Mouse (Mus musculus) forebrain, postnatal 0 days (tissue): ENCODE data around the gene Agfg1. TPM values are rescaled to one million over a fixed set of nuclear protein-coding genes. Genes with fewer than 3 reads are reported as not detected.
A peak's percentile ranks its signal among the peaks of the same experiment; 100 is the strongest.

ENCODE experiments used
- ATAC-seq: fragments of 200-750 bp; cut with Nextera tagmentation; 2 replicates; pipeline ENCODE4 v1.8.0; 2017; ENCODE audit warnings: mild to moderate bottlenecking, moderate library complexity
- DNase-seq: peaks from one replicate; pipeline ENCODE4 v3.0.0-alpha.2; 2015
- H3K27ac ChIP-seq: fragments of 300-500 bp; sonication (generic); 2 replicates; pipeline ENCODE4 v1.5.1; 2014; ENCODE audit warnings: low read depth, mild to moderate bottlenecking, antibody characterized with exemption, low read length, moderate library complexity, mixed read lengths
- H3K27me3 ChIP-seq: fragments of 300-500 bp; sonication (generic); 2 replicates; pipeline ENCODE4 v1.6.1; 2014; ENCODE audit warnings: mild to moderate bottlenecking, low read length, mixed read lengths; ENCODE audit not compliant: insufficient read depth
- H3K36me3 ChIP-seq: fragments of 300-500 bp; sonication (generic); 2 replicates; pipeline ENCODE4 v1.6.1; 2014; ENCODE audit warnings: mild to moderate bottlenecking, moderate library complexity; ENCODE audit not compliant: insufficient read depth
- H3K4me1 ChIP-seq: fragments of 300-500 bp; sonication (generic); 2 replicates; pipeline ENCODE4 v1.6.1; 2014; ENCODE audit warnings: antibody characterized with exemption; ENCODE audit not compliant: insufficient read depth
- H3K4me2 ChIP-seq: fragments of 300-500 bp; sonication (generic); 2 replicates; pipeline ENCODE4 v1.6.1; 2014; ENCODE audit warnings: low read depth, mild to moderate bottlenecking, moderate library complexity
- H3K4me3 ChIP-seq: fragments of 300-500 bp; sonication (generic); 2 replicates; pipeline ENCODE4 v1.5.1; 2014; ENCODE audit warnings: low read depth, low read length, mixed read lengths
- H3K9ac ChIP-seq: fragments of 300-500 bp; sonication (generic); 2 replicates; pipeline ENCODE4 v1.6.1; 2014; ENCODE audit warnings: mild to moderate bottlenecking
- H3K9me3 ChIP-seq: fragments of 300-500 bp; sonication (generic); 2 replicates; pipeline ENCODE4 v1.6.1; 2016; ENCODE audit warnings: low read length
- CTCF ChIP-seq: sonication (generic); IDR thresholded peaks from 2 replicates; pipeline ENCODE4 v1.5.1; 2016; ENCODE audit warnings: antibody characterized with exemption, control low read depth, low read depth
- WGBS: fragments of 180-500 bp; shearing (Covaris S2); extraction: QIAGEN DNeasy Blood & Tissue Kit; methylation state at CpG from one replicate; pipeline ENCODE4 v1.1.7; 2014; 5-methylcytosine and 5-hydroxymethylcytosine counted together
- polyA plus RNA-seq: library from polyadenylated mRNA; unstranded; fragments of >200 nt; fragmentation: Nextera tagmentation; extraction: Ambion mirVana; gene quantifications from 2 replicates; pipeline ENCODE4 v1.2.1, GENCODE M21; 2015
- total RNA-seq: library from RNA; depleted of rRNA; stranded (reverse); fragments of >200 nt; gene quantifications from 2 replicates; pipeline ENCODE4 v1.2.3, GENCODE M21; 2014; rRNA removed

Agfg1 gene
- total RNA-seq = 104 and 114 TPM in 2 replicates
- polyA plus RNA-seq = 19.4 and 22.2 TPM in 2 replicates

DNA sequence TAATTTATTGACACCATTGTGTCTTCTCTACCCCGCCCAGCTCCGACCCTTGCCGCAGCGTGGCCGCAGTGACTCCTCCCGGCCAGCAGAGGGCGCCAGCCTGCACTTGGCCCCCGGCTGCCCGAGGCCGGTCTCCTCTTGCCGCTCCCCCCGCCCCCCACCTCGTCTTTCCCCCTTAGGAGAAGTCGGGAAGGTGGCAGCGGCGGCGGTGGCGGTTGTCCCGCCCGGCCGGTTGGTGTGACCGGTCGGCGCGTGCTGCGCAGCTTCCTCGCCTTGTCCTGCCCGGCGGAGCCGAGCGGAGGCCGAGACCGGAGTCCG is at the start of gene Agfg1:
TSS of gene Agfg1 (plus strand) at position 188 of the 318 bp plus-strand sequence.
- Histone ChIP-seq H3K9ac (peak within 1 kb of the TSS; percentile 96), H3K27ac (peak within 1 kb of the TSS; percentile 86), H3K9me3 (no peaks in the 10 kb centered on the region), H3K27me3 (no peaks in the 10 kb centered on the region), H3K36me3 (no peaks in the 10 kb centered on the region), H3K4me3 (peak within 1 kb of the TSS; percentile 99), H3K4me2 (peak within 1 kb of the TSS; percentile 81), H3K4me1 (peaks cover 14% of the 10 kb centered on the region)
- ATAC-seq (peak; percentile 95), DNase-seq (peak; percentile 96)
- under 1% methylated on average over 33 of the region's 34 CpGs for WGBS
- peak; percentile 98 for TF ChIP-seq CTCF

DNA sequence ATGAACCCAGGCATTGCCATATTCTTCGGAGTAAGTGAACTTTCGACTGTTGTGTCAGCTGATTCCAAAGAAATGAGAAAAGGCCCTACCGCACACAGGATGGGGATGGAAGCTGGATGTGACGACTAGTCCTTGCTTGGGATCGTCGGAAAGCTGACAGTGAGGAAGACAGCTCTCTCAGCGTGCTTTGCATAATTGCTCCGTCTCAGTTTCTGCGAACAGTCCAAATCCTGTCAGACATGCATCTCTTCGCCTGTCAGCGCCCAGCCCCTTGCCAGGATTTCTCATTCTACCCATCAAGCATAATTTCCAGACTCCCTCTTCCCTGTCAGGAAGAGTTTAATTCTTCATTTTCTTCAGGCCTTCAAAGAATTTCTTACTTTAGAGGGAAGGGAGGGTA is 48.2 kb upstream of the Agfg1 start:
- Histone ChIP-seq H3K4me3 (no peak overlapping the region), H3K9me3 (no peaks in the 10 kb centered on the region), H3K27me3 (no peaks in the 10 kb centered on the region), H3K4me2 (no peak overlapping the region), H3K9ac (no peak overlapping the region), H3K4me1 (0 out of 2 replicates have a peak, but pooled peaks cover 4% of the 10 kb centered on the region), H3K36me3 (no peaks in the 10 kb centered on the region), H3K27ac (no peak overlapping the region)
- TF ChIP-seq CTCF = no peak
- 52% methylated on average over 11 of the region's 11 CpGs for WGBS
- peak; percentile 75 for DNase-seq
- ATAC-seq = peak; percentile 70

DNA sequence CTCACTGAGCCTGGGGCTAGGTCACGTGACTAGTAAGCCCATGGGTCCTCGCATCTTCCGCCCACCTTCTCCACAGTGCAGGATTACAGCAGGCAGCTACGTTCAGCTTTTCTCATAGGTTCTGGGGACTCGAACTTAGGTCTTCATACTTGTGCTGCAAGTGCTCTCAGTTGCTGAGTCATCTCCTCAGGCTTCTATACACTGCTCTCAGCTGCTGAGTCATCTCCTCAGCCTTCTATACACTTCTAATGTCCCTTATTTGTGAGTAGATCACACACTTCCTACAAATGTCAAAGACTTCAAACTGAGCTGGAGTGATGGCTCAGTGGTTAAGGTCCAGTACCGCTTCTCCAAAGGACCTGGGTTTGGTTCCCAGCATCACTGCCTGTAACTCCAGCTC is 47.0 kb upstream of the Agfg1 start:
- DNase-seq = no peak
- no peaks in the 10 kb centered on the region for H3K27me3 ChIP-seq
- no peaks in the 10 kb centered on the region for H3K9me3 ChIP-seq
- no peak overlapping the region; the same call in 1 of the 2 replicates for H3K27ac ChIP-seq
- no peak overlapping the region for H3K4me2 ChIP-seq
- H3K4me1 ChIP-seq = 0 out of 2 replicates have a peak, but pooled peaks cover 4% of the 10 kb centered on the region
- no peak overlapping the region for H3K4me3 ChIP-seq
- 94% methylated on average over 6 of the region's 6 CpGs for WGBS
- no peak overlapping the region for H3K9ac ChIP-seq
- no peak for ATAC-seq
- H3K36me3 ChIP-seq = no peaks in the 10 kb centered on the region
- TF ChIP-seq CTCF = no peak

DNA sequence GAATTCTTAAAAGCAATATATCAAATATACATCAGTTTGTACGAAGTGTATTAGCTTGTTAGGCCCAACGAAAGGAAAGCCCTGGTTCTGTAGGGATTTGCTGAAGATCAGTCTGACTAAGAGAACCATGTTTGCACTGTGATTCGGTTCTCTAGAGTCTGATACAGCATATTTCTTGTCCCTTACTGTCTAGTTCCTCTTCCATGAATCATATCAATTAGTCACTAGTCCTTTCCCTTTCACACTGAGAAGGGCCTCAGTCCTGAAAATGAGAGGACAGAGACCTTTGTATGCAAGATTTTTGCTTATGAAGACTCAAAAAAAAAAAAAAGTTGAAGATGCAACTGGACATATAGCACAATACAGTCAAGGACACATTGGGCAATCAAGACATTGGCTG is 46.2 kb upstream of the Agfg1 start:
- Histone ChIP-seq H3K27me3 (no peaks in the 10 kb centered on the region), H3K4me2 (no peak overlapping the region), H3K36me3 (no peaks in the 10 kb centered on the region), H3K9ac (no peak overlapping the region), H3K4me1 (0 out of 2 replicates have a peak, but pooled peaks cover 4% of the 10 kb centered on the region), H3K4me3 (no peak overlapping the region), H3K27ac (no peak overlapping the region), H3K9me3 (no peaks in the 10 kb centered on the region)
- no peak for ATAC-seq
- WGBS = 85% methylated on average over 3 of the region's 3 CpGs
- TF ChIP-seq CTCF = no peak
- no peak for DNase-seq

DNA sequence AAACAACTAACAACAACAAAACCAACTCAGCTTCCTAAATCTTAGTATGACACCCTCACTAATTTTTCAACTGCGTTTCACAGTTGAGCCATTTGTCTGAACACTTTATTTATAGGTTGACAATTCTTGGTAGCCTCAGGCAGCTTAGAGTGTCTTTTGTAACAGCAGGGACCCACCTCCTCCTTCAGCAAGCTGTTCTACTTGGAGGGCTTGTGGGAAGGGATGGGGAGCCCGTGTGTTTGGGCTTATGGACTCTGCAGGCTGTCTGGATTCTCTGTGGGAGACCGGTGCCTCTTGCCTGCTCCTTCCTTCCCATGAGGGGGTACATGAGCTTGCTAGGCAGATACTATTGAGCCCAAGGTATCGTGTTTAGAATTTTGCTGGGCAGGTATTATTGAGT is 45.3 kb upstream of the Agfg1 start:
- Histone ChIP-seq H3K4me2 (no peak overlapping the region), H3K4me3 (no peak overlapping the region), H3K27ac (no peak overlapping the region), H3K9ac (no peak overlapping the region), H3K4me1 (0 out of 2 replicates have a peak, but pooled peaks cover 4% of the 10 kb centered on the region), H3K27me3 (no peaks in the 10 kb centered on the region), H3K36me3 (no peaks in the 10 kb centered on the region), H3K9me3 (no peaks in the 10 kb centered on the region)
- TF ChIP-seq CTCF = no peak
- DNase-seq = peak; percentile 65
- 40% methylated on average over 4 of the region's 4 CpGs for WGBS
- ATAC-seq = peak; percentile 82

DNA sequence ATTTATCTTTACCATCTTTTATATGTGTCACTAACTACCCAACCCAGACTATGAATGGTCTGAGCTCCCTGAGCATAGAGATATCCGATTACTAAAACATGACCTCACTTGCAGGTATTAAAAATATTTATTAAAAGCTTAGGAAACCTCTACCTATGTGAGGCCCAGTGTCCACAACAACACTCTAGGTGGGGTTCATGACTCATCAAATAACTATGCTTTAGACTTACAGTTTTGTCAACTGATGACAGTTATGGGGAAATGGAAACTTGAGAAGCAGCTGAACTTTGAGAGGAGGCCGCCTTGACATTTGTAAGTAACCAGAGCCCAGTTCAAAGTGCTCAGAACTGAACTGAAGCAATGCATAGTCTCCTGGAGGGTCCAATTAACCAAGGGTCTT is 44.1 kb upstream of the Agfg1 start:
- Histone ChIP-seq H3K36me3 (no peaks in the 10 kb centered on the region), H3K27ac (no peak overlapping the region), H3K9me3 (no peaks in the 10 kb centered on the region), H3K27me3 (no peaks in the 10 kb centered on the region), H3K4me3 (no peak overlapping the region), H3K4me2 (no peak overlapping the region), H3K4me1 (0 out of 2 replicates have a peak, but pooled peaks cover 4% of the 10 kb centered on the region), H3K9ac (no peak overlapping the region)
- no peak for ATAC-seq
- no peak for TF ChIP-seq CTCF
- 89% methylated on average over 2 of the region's 2 CpGs for WGBS
- no peak for DNase-seq

DNA sequence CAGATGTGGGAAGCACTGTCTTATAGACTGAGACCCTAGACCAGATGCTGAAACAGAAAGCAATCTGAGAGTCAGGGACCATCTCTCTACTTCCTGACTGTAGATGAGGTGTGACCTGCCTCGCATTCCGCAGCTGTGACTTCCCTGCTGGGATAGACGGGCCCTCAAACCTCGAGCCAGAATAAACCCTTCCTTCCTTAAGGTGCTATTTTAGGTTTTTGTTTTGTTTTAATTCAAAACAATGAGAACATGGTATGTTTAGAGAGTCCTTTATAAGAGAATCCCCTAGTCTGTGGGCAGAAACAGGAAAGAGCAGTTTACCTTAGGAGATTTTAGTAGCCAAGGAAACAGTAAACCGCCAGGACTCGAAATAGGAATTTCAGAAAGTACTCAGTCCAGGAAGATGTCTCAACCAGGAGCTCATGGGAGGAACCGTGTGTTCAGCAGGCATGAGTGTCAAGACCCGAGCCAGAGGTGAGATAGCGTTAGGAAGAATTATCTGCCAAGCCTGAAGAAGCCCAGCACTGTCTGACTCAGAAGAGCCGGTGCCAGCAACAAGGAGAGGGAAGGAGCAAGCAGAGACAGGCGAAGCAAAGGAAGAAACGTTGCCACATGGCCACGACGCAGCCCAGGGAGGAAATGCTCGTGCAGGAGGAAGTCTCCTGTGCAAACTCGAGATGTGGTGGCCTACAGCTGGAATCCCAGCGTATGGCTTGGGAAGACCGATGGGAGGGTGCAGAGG is 43.4 kb upstream of the Agfg1 start:
- TF ChIP-seq CTCF = no peak
- Histone ChIP-seq H3K36me3 (no peaks in the 10 kb centered on the region), H3K4me1 (0 out of 2 replicates have a peak, but pooled peaks cover 4% of the 10 kb centered on the region), H3K27ac (no peak overlapping the region), H3K9me3 (no peaks in the 10 kb centered on the region), H3K9ac (no peak overlapping the region), H3K4me3 (no peak overlapping the region), H3K4me2 (no peak overlapping the region), H3K27me3 (no peaks in the 10 kb centered on the region)
- DNase-seq = no peak
- ATAC-seq = no peak
- WGBS = 82% methylated on average over 18 of the region's 18 CpGs
